Comparison of ENCODE assay signal across 24 mouse cellular contexts in the genomic region with DNA sequence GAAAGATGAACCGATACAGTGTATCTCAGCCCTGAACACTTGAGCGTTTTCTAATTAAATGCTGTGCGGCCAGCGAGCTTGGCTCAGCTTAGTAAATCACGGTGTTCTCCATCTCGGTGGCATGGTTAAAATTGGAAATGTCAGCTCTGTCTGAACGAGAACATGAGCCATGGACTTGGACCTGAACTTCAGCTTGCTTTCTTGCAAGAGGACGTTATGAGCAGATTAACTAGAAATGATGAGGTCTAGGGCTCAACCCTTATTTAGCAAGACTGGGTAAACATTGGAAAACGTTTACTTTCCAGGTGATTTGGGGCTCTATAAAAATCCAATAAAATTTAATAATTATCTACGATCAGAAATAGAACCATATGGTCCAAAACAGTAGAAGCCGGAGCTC.
DNase-seq lines count a peak whose midpoint lies in the region; ATAC-seq and TF ChIP-seq lines count a peak whose summit lies in the region.
"Had no signal": no experiment of that assay in that cellular context is flagged by ENCODE, and none has a peak within 500 bp of the region (broad histone marks: within the 10 kb centered on the region; RNA-seq: fewer than 3 reads in every experiment).

No protein-coding gene starts in this region.

- H3K27ac ChIP-seq in hindbrain, embryonic 16.5 days (ENCODE audit: low read depth, low read length): no peak overlapping the region
- no peak overlapping the region for H3K27ac ChIP-seq in hindbrain, embryonic 10.5 days
- no peak overlapping the region; the same call in 1 of the 2 replicates for H3K27ac ChIP-seq in liver, adult 2 months (replicated peaks; ENCODE audit: insufficient read depth, low read depth, low read length)
- H3K27ac ChIP-seq in liver, postnatal 0 days (ENCODE audit: low read depth): no peak overlapping the region
- H3K27ac ChIP-seq: embryonic facial prominence, embryonic 10.5 days; embryonic facial prominence, embryonic 12.5 days; forebrain, embryonic 13.5 days; forebrain, embryonic 15.5 days had no signal

- no peaks in the 10 kb centered on the region for H3K9me3 ChIP-seq in hindbrain, embryonic 16.5 days (ENCODE audit: control insufficient read depth, low read length)
- H3K9me3 ChIP-seq in hindbrain, embryonic 10.5 days: no peaks in the 10 kb centered on the region
- H3K9me3 ChIP-seq in liver, postnatal 0 days (ENCODE audit: low read length): no peaks in the 10 kb centered on the region
- H3K9me3 ChIP-seq: embryonic facial prominence, embryonic 10.5 days; embryonic facial prominence, embryonic 12.5 days; forebrain, embryonic 13.5 days; forebrain, embryonic 15.5 days had no signal

- no peaks in the 10 kb centered on the region; the same call in 1 of the 2 replicates for H3K4me1 ChIP-seq in hindbrain, embryonic 16.5 days (ENCODE audit: control insufficient read depth, insufficient read depth, low read depth, low read length)
- no peaks in the 10 kb centered on the region for H3K4me1 ChIP-seq in hindbrain, embryonic 10.5 days (replicated peaks)
- H3K4me1 ChIP-seq in liver, adult 2 months (ENCODE audit: control insufficient read depth, insufficient read depth, low read length): peaks cover 10% of the 10 kb centered on the region; the same call in 1 of the 2 replicates
- H3K4me1 ChIP-seq in liver, postnatal 0 days (ENCODE audit: insufficient read depth): no peaks in the 10 kb centered on the region
- H3K4me1 ChIP-seq: forebrain, embryonic 13.5 days; forebrain, embryonic 15.5 days had no signal

- no peak for TF ChIP-seq EP300 in liver, postnatal 0 days (IDR thresholded peaks at IDR 0.05; ENCODE audit: low read depth)

- no peak overlapping the region for H3K4me3 ChIP-seq in hindbrain, embryonic 16.5 days (ENCODE audit: low read length)
- no peak overlapping the region for H3K4me3 ChIP-seq in hindbrain, embryonic 10.5 days
- no peak overlapping the region for H3K4me3 ChIP-seq in liver, adult 2 months (ENCODE audit: insufficient read depth, low read depth, low read length)
- no peak overlapping the region for H3K4me3 ChIP-seq in liver, postnatal 0 days (ENCODE audit: low read depth, low read length)
- H3K4me3 ChIP-seq: embryonic facial prominence, embryonic 10.5 days; embryonic facial prominence, embryonic 12.5 days; forebrain, embryonic 13.5 days; forebrain, embryonic 15.5 days had no signal

- no peaks in the 10 kb centered on the region for H3K36me3 ChIP-seq in hindbrain, embryonic 16.5 days (ENCODE audit: control insufficient read depth, insufficient read depth, low read length)
- no peaks in the 10 kb centered on the region for H3K36me3 ChIP-seq in hindbrain, embryonic 10.5 days
- no peaks in the 10 kb centered on the region for H3K36me3 ChIP-seq in liver, adult 2 months (ENCODE audit: control insufficient read depth, insufficient read depth, low read length)
- H3K36me3 ChIP-seq in liver, postnatal 0 days (replicated peaks; ENCODE audit: insufficient read depth, low read length): no peaks in the 10 kb centered on the region
- H3K36me3 ChIP-seq: embryonic facial prominence, embryonic 10.5 days; embryonic facial prominence, embryonic 12.5 days; forebrain, embryonic 15.5 days; G1E had no signal

- H3K27me3 ChIP-seq in hindbrain, embryonic 16.5 days (replicated peaks; ENCODE audit: control insufficient read depth, insufficient read depth, low read length): no peaks in the 10 kb centered on the region
- no peaks in the 10 kb centered on the region for H3K27me3 ChIP-seq in hindbrain, embryonic 10.5 days (ENCODE audit: insufficient read depth, poor library complexity, severe bottlenecking)
- H3K27me3 ChIP-seq in liver, adult 2 months (ENCODE audit: control insufficient read depth, insufficient read depth, low read length): no peaks in the 10 kb centered on the region
- H3K27me3 ChIP-seq in liver, postnatal 0 days (ENCODE audit: insufficient read depth, low read length): no peaks in the 10 kb centered on the region
- H3K27me3 ChIP-seq: CH12.LX; embryonic facial prominence, embryonic 12.5 days; forebrain, embryonic 13.5 days; forebrain, embryonic 15.5 days had no signal

- DNase-seq in hindbrain, embryonic 10.5 days (ENCODE audit: low spot score): no peak
- peak; percentile 95 for DNase-seq in liver, adult 2 months (ENCODE audit: extremely low read depth, low read depth, low spot score)
- DNase-seq in liver, postnatal 0 days: no peak
- peak; percentile 12 for DNase-seq in brain, adult 2 months (ENCODE audit: low read depth, low spot score)
- DNase-seq: adrenal gland, adult 8-10 months; adrenal gland, postnatal 14 days; adrenal gland, postnatal 36 days; B cell, adult 2 months; cerebellum, adult 11-12 months; cerebellum, adult 2 months; cerebellum, adult 9-10 months; cerebellum, postnatal 25 days; forebrain, postnatal 0 days had no signal

- H3K4me2 ChIP-seq in hindbrain, embryonic 16.5 days (ENCODE audit: low read length): no peak overlapping the region
- no peak overlapping the region for H3K4me2 ChIP-seq in liver, postnatal 0 days (ENCODE audit: low read depth, low read length)
- H3K4me2 ChIP-seq: embryonic facial prominence, embryonic 12.5 days; forebrain, embryonic 13.5 days; forebrain, embryonic 15.5 days had no signal

- H3K79me2 ChIP-seq in liver, adult 2 months (ENCODE audit: control insufficient read depth, insufficient read depth, low read length): no peaks in the 10 kb centered on the region

- ATAC-seq in hindbrain, embryonic 16.5 days: peak; percentile 37; the same call in 1 of the 2 replicates
- ATAC-seq in liver, postnatal 0 days: no peak
- ATAC-seq in inflammation-experienced regulatory T-cells, adult 6 months: no peak
- ATAC-seq: activated CD4-positive, CD25-positive, alpha-beta regulatory T cell, adult 4 months; CD4-positive, CD25-positive, alpha-beta regulatory T cell, adult 4 months; forebrain, embryonic 13.5 days; forebrain, embryonic 15.5 days; forebrain, postnatal 0 days; Patski had no signal

- no peak for TF ChIP-seq CTCF in liver, adult 2 months (IDR thresholded peaks at IDR 0.05; ENCODE audit: low read depth, low read length)
- no peak for TF ChIP-seq CTCF in liver, postnatal 0 days (IDR thresholded peaks at IDR 0.05; ENCODE audit: low read depth)

- no peak for TF ChIP-seq POLR2A in liver, adult 2 months (IDR thresholded peaks at IDR 0.05; ENCODE audit: extremely low read depth, insufficient read depth, low read length)

- no peak overlapping the region for H3K9ac ChIP-seq in hindbrain, embryonic 16.5 days (ENCODE audit: low read depth, low read length)
- H3K9ac ChIP-seq in liver, adult 2 months (ENCODE audit: low read depth, low read length): no peak overlapping the region
- H3K9ac ChIP-seq in liver, postnatal 0 days (replicated peaks): no peak overlapping the region
- H3K9ac ChIP-seq: embryonic facial prominence, embryonic 12.5 days; forebrain, embryonic 13.5 days; forebrain, embryonic 15.5 days; forebrain, postnatal 0 days had no signal

- 76% methylated on average over 11 of the region's 11 CpGs for WGBS in hindbrain, embryonic 16.5 days
- 93% methylated on average over 11 of the region's 11 CpGs for WGBS in hindbrain, embryonic 10.5 days
- 29% methylated on average over 11 of the region's 11 CpGs for whole genome bisulfite sequencing in liver, adult 2 months
- 76% methylated on average over 11 of the region's 11 CpGs for WGBS in liver, postnatal 0 days (ENCODE audit: insufficient replicate concordance)

Comparison
In these comparisons a context has a peak if more than half of its experiments do, and no peak if none do; other contexts are left out.
1. DNase-seq: peak in liver, adult 2 months (single experiment) and brain, adult 2 months (single experiment); none in hindbrain, embryonic 10.5 days (single experiment) and liver, postnatal 0 days (single experiment).